Mouse (Mus musculus) C2C12 (cell line): ENCODE results near the gene Ccdc32. TPM values are rescaled to one million over a fixed set of nuclear protein-coding genes. Genes with fewer than 3 reads are reported as not detected.
A peak's percentile ranks its signal among the peaks of the same experiment; 100 is the strongest.

Source experiments
- H3K27me3 ChIP-seq: one replicate; pipeline ENCODE4 v1.6.1; 2011; ENCODE audit not compliant: control insufficient read depth, insufficient read depth, insufficient read length
- H3K36me3 ChIP-seq: one replicate; pipeline ENCODE4 v1.6.1; 2011; ENCODE audit not compliant: control insufficient read depth, insufficient read depth
- H3K4me3 ChIP-seq: one replicate; pipeline ENCODE4 v1.5.1; 2011; ENCODE audit warnings: mild to moderate bottlenecking, control low read depth; ENCODE audit not compliant: poor library complexity, insufficient read depth, severe bottlenecking
- H3K79me2 ChIP-seq: one replicate; pipeline ENCODE4 v1.6.1; 2011; ENCODE audit not compliant: control insufficient read depth, insufficient read depth
- H3K79me3 ChIP-seq: one replicate; pipeline ENCODE4 v1.6.1; 2011; ENCODE audit warnings: low read depth, control low read depth
- H3ac ChIP-seq: one replicate; pipeline ENCODE3; 2011; ENCODE audit warnings: low read depth; ENCODE audit not compliant: control insufficient read depth, insufficient read length
- CEBPB ChIP-seq: IDR thresholded peaks from one replicate; pipeline ENCODE4 v1.6.1; 2011; ENCODE audit warnings: low read depth, mild to moderate bottlenecking, control low read depth, moderate library complexity
- CTCF ChIP-seq: IDR thresholded peaks from one replicate; pipeline ENCODE4 v1.5.1; 2011; ENCODE audit not compliant: control insufficient read depth, insufficient read depth, insufficient read length
- FOSL1 ChIP-seq: IDR thresholded peaks from one replicate; pipeline ENCODE4 v1.8.0; 2011; ENCODE audit warnings: mild to moderate bottlenecking, low read length; ENCODE audit not compliant: poor library complexity, insufficient read depth, severe bottlenecking
- MAX ChIP-seq: IDR thresholded peaks from one replicate; pipeline ENCODE4 v1.6.1; 2011; ENCODE audit warnings: mild to moderate bottlenecking, control low read depth
- MYOD1 ChIP-seq: IDR thresholded peaks from one replicate; pipeline ENCODE4 v1.6.1; 2011; ENCODE audit warnings: low read depth; ENCODE audit not compliant: control insufficient read depth, insufficient read length
- MYOG ChIP-seq: IDR thresholded peaks from one replicate; pipeline ENCODE4 v1.6.1; 2011; ENCODE audit not compliant: control insufficient read depth, insufficient read length; ENCODE audit errors: extremely low read depth
- USF1 ChIP-seq: IDR thresholded peaks from one replicate; pipeline ENCODE4 v1.6.1; 2011; ENCODE audit warnings: low read depth, mild to moderate bottlenecking, control low read depth, moderate library complexity
- polyA plus RNA-seq: library from polyadenylated mRNA; unstranded; fragments of >200 nt; fragmentation: generic; extraction: Trizol; gene quantifications from one replicate; pipeline ENCODE4 v1.2.1, GENCODE M21; 2012; ENCODE audit warnings: missing spikeins

Gene Ccdc32
- polyA plus RNA-seq, 1 experiment, result 9.3 TPM

- peak within 1 kb of the TSS; percentile 87 for H3K4me3 ChIP-seq
- peaks cover 46% of the 10 kb centered on the region for H3K79me3 ChIP-seq
- no peak for TF ChIP-seq FOSL1
- peak; percentile 93 for TF ChIP-seq CEBPB
- H3K36me3 ChIP-seq, result peaks cover 3% of the 10 kb centered on the region
- H3ac ChIP-seq, result peak within 1 kb of the TSS; percentile 87
- peaks cover 48% of the 10 kb centered on the region for H3K79me2 ChIP-seq
- H3K27me3 ChIP-seq, result no peaks in the 10 kb centered on the region
Measured at GRCm38 (mm10) chr2:119046649-119047611, 17.7 kb upstream of the Ccdc32 start, which contains the start of gene Knl1. Gene Knl1 (plus strand): TSS chr2:119047119.

- H3K27me3 ChIP-seq, result no peaks in the 10 kb centered on the region
- no peak overlapping the region for H3K4me3 ChIP-seq
- peaks cover 14% of the 10 kb centered on the region for H3K36me3 ChIP-seq
- peaks cover 29% of the 10 kb centered on the region for H3K79me3 ChIP-seq
- H3ac ChIP-seq, result no peak overlapping the region
- peaks cover 31% of the 10 kb centered on the region for H3K79me2 ChIP-seq
- no peak for TF ChIP-seq MYOD1
- no peak for TF ChIP-seq USF1
- TF ChIP-seq CEBPB, result no peak
- no peak for TF ChIP-seq MAX
- no peak for TF ChIP-seq MYOG
Measured at GRCm38 (mm10) chr2:119045163-119045562, 16.0 kb upstream of the Ccdc32 start.

- TF ChIP-seq CEBPB (no peak), CTCF (no peak), FOSL1 (no peak), MYOG (no peak), USF1 (no peak), MAX (no peak), MYOD1 (no peak)
Measured at GRCm38 (mm10) chr2:119040882-119041281, 11.7 kb upstream of the Ccdc32 start.

GRCm38 (mm10) chr2:119035397-119035745 lies 6.2 kb upstream of the Ccdc32 start:
- no peaks in the 10 kb centered on the region for H3K27me3 ChIP-seq
- H3K79me3 ChIP-seq, result peaks cover 8% of the 10 kb centered on the region
- TF ChIP-seq CEBPB, result no peak
- no peak for TF ChIP-seq CTCF
- no peak for TF ChIP-seq MYOG
- no peak for TF ChIP-seq FOSL1
- TF ChIP-seq MYOD1, result no peak
- no peak for TF ChIP-seq MAX
- TF ChIP-seq USF1, result no peak
- H3ac ChIP-seq, result peak overlapping the region; percentile 97
- peaks cover 36% of the 10 kb centered on the region for H3K36me3 ChIP-seq
- peak overlapping the region; percentile 95 for H3K4me3 ChIP-seq
- H3K79me2 ChIP-seq, result peaks cover 22% of the 10 kb centered on the region

More at GRCm38 (mm10) chr2:119040882-119041281, 11.7 kb upstream of the Ccdc32 start:
- Histone ChIP-seq H3K4me3 (no peak overlapping the region), H3K79me3 (peaks cover under 1% of the 10 kb centered on the region), H3ac (no peak overlapping the region), H3K27me3 (no peaks in the 10 kb centered on the region), H3K79me2 (peaks cover 11% of the 10 kb centered on the region), H3K36me3 (peaks cover 47% of the 10 kb centered on the region)

GRCm38 (mm10) chr2:119034656-119035396 lies 5.6 kb upstream of the Ccdc32 start, which contains the start of gene Rpusd2:
Gene Rpusd2 (plus strand): TSS chr2:119034790.
- H3K79me2 ChIP-seq, result peaks cover 22% of the 10 kb centered on the region
- TF ChIP-seq CTCF (peak; percentile 62), FOSL1 (no peak), CEBPB (no peak), MYOD1 (peak; percentile 24), MAX (peak; percentile 94), USF1 (peak; percentile 77)
- peaks cover 34% of the 10 kb centered on the region for H3K36me3 ChIP-seq
- no peaks in the 10 kb centered on the region for H3K27me3 ChIP-seq
- peak within 1 kb of the TSS; percentile 97 for H3ac ChIP-seq
- H3K79me3 ChIP-seq, result peaks cover 8% of the 10 kb centered on the region
- H3K4me3 ChIP-seq, result peak within 1 kb of the TSS; percentile 95
